Mouse (Mus musculus) embryonic facial prominence, embryonic 10.5 days (tissue): Measurements from ENCODE around the gene Stk39. TPM values are rescaled to one million over a fixed set of nuclear protein-coding genes. Genes with fewer than 3 reads are reported as not detected.
A peak's percentile ranks its signal among the peaks of the same experiment; 100 is the strongest.

Experiments used
- DNase-seq: peaks from one replicate; pipeline ENCODE4 v3.0.0-alpha.2; 2017; ENCODE audit warnings: low spot score
- H3K27ac ChIP-seq: fragments of 300-500 bp; sonication (generic); replicated peaks from 2 replicates; pipeline ENCODE4 v1.5.1; 2016; ENCODE audit warnings: mild to moderate bottlenecking
- H3K27me3 ChIP-seq: fragments of 300-500 bp; sonication (generic); replicated peaks from 2 replicates; pipeline ENCODE4 v1.6.1; 2016; ENCODE audit warnings: low read depth, mild to moderate bottlenecking; ENCODE audit not compliant: poor library complexity, severe bottlenecking
- H3K36me3 ChIP-seq: fragments of 300-500 bp; sonication (generic); replicated peaks from 2 replicates; pipeline ENCODE4 v1.6.1; 2016; ENCODE audit warnings: mild to moderate bottlenecking, moderate library complexity
- H3K4me1 ChIP-seq: fragments of 300-500 bp; sonication (generic); 2 replicates; pipeline ENCODE4 v1.6.1; 2016
- H3K4me3 ChIP-seq: fragments of 300-500 bp; sonication (generic); 2 replicates; pipeline ENCODE4 v1.5.1; 2016; ENCODE audit warnings: mild to moderate bottlenecking, moderate library complexity
- H3K9me3 ChIP-seq: fragments of 300-500 bp; sonication (generic); 2 replicates; pipeline ENCODE4 v1.6.1; 2016; ENCODE audit warnings: mild to moderate bottlenecking
- WGBS: fragments of 180-500 bp; shearing (Covaris S2); methylation state at CpG from one replicate; pipeline ENCODE4 v1.1.7; 2016; 5-methylcytosine and 5-hydroxymethylcytosine counted together
- polyA plus RNA-seq: library from polyadenylated mRNA; unstranded; fragments of >200 nt; fragmentation: Nextera tagmentation; extraction: Ambion mirVana; gene quantifications from 2 replicates; pipeline ENCODE4 v1.2.1, GENCODE M21; 2016

Gene Stk39
- polyA plus RNA-seq, 1 experiment from 2014 or later, result 19.4 TPM

DNA sequence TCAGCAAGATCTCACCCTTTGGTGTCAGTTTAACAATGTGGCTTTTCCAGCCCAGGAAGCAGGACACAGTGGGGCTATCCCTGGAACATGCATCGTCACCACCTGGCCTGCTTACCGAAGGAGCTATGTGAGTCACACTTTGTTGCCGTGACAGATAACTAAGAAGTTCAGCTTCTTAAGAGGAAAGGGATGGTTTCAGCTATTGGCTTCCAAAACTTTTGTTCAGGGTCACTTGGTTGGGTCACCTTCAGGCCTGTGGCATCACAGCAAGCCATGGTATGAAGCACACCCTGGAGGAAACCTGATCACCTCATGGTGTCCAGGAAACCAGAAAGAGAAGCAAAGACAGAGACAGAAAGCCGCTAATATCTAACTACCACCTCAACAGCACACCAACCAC lies 128.3 kb downstream of the Stk39 start:
- no peak overlapping the region for H3K4me3 ChIP-seq
- H3K9me3 ChIP-seq, result no peaks in the 10 kb centered on the region
- peaks cover 19% of the 10 kb centered on the region for H3K4me1 ChIP-seq
- no peaks in the 10 kb centered on the region for H3K27me3 ChIP-seq
- no peak overlapping the region for H3K27ac ChIP-seq
- no peak for DNase-seq
- peaks cover 26% of the 10 kb centered on the region for H3K36me3 ChIP-seq
- whole genome bisulfite sequencing, result 87% methylated on average over 4 of the region's 4 CpGs

DNA sequence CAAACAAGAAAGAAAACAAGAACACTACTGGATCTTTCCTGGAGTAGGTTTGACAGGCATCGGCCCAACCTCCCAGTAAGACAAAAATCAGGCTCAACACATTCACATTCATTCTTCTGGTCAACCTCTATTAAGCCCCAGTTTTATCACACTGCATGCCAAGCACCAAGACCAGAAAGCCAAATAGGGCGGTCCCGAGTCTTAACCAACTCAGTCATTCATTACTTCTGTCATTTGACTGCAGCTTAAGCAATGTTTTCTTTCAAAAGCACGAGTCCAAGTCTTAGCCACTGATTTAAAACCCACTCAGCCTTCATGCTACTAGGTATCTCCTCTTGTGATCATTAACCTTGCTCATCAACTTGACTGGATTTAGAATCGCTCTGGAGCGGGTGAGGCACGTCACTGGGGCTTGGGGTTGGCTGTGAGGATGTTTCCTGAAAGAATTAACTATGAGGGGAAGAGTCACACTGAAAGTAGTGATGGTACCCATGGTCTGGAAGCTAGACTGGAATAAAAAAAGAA lies 129.9 kb downstream of the Stk39 start:
- Histone ChIP-seq H3K4me3 (no peak overlapping the region), H3K4me1 (peaks cover 9% of the 10 kb centered on the region), H3K9me3 (no peaks in the 10 kb centered on the region), H3K27ac (no peak overlapping the region), H3K36me3 (peaks cover 18% of the 10 kb centered on the region), H3K27me3 (no peaks in the 10 kb centered on the region)
- no peak for DNase-seq
- WGBS, result 91% methylated on average over 7 of the region's 7 CpGs

- no peak overlapping the region for H3K27ac ChIP-seq
- no peaks in the 10 kb centered on the region; the same call in 1 of the 2 replicates for H3K36me3 ChIP-seq
- WGBS, result 93% methylated on average over 6 of the region's 6 CpGs
- H3K4me3 ChIP-seq, result no peak overlapping the region
- H3K4me1 ChIP-seq, result 0 out of 2 replicates have a peak, but pooled peaks cover 3% of the 10 kb centered on the region
- no peaks in the 10 kb centered on the region for H3K9me3 ChIP-seq
- no peaks in the 10 kb centered on the region for H3K27me3 ChIP-seq
- DNase-seq, result no peak
Observed at GRCm38 (mm10) chr2:68336913-68337312, 135.2 kb downstream of the Stk39 start.

DNA sequence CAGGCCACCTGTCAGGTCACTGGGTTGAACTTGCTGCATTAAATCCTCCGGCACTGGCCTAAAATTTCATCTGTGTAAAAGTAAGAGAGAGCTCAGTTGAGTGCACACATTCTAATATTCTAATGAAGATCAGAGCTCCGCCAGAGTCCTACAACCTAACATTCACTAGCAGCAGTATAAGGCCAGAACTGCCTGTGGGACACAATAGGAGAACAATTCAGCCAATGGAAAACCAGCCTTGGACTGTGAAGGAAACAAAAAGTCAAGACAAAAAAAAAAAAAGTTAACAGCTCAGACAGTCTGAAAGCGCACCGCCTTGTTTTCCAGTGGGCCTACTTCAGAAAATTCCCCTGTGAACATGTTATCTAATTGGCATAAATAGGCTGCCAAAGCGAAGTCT lies 137.1 kb downstream of the Stk39 start:
- Histone ChIP-seq H3K36me3 (no peaks in the 10 kb centered on the region; the same call in 1 of the 2 replicates), H3K4me3 (no peak overlapping the region), H3K9me3 (no peaks in the 10 kb centered on the region), H3K4me1 (0 out of 2 replicates have a peak, but pooled peaks cover 3% of the 10 kb centered on the region), H3K27me3 (no peaks in the 10 kb centered on the region), H3K27ac (no peak overlapping the region)
- 80% methylated on average over 5 of the region's 5 CpGs for WGBS
- no peak for DNase-seq

GRCm38 (mm10) chr2:68325306-68325705 lies 146.8 kb downstream of the Stk39 start:
- 78% methylated on average over 5 of the region's 5 CpGs for WGBS
- DNase-seq, result no peak
- Histone ChIP-seq H3K27ac (no peak overlapping the region), H3K4me3 (no peak overlapping the region), H3K36me3 (no peaks in the 10 kb centered on the region), H3K9me3 (no peaks in the 10 kb centered on the region), H3K27me3 (no peaks in the 10 kb centered on the region), H3K4me1 (peaks cover 12% of the 10 kb centered on the region; the same call in 1 of the 2 replicates)

DNA sequence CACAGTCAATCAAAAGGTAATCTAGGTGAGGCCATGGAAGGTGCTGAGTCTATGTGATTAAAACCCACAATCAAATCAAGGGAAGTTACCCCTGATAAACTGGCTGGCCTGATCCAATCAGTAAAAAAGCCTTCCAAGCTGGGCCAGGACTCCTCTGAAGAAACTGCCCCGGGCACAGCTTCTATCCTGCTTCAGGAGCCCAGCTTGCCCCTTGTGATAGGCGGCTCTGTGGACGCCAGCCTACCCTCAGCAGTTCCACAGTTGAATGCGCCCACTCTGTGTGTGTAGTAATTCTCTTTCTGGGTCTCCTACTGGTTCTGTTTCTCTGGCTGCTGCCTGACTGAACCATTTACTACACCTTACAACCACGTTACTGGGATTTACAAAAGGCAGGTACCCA lies 150.8 kb downstream of the Stk39 start:
- no peak for DNase-seq
- H3K4me3 ChIP-seq, result no peak overlapping the region
- WGBS, result 75% methylated on average over 5 of the region's 5 CpGs
- H3K27me3 ChIP-seq, result no peaks in the 10 kb centered on the region
- H3K27ac ChIP-seq, result no peak overlapping the region
- H3K36me3 ChIP-seq, result no peaks in the 10 kb centered on the region
- no peaks in the 10 kb centered on the region for H3K9me3 ChIP-seq
- peaks cover 28% of the 10 kb centered on the region for H3K4me1 ChIP-seq

- Histone ChIP-seq H3K36me3 (no peaks in the 10 kb centered on the region), H3K27ac (no peak overlapping the region), H3K4me1 (peaks cover 30% of the 10 kb centered on the region), H3K4me3 (no peak overlapping the region), H3K9me3 (no peaks in the 10 kb centered on the region), H3K27me3 (no peaks in the 10 kb centered on the region)
- 56% methylated on average over 10 of the region's 10 CpGs for WGBS
- no peak for DNase-seq
Observed at GRCm38 (mm10) chr2:68320670-68321069, 151.4 kb downstream of the Stk39 start.

DNA sequence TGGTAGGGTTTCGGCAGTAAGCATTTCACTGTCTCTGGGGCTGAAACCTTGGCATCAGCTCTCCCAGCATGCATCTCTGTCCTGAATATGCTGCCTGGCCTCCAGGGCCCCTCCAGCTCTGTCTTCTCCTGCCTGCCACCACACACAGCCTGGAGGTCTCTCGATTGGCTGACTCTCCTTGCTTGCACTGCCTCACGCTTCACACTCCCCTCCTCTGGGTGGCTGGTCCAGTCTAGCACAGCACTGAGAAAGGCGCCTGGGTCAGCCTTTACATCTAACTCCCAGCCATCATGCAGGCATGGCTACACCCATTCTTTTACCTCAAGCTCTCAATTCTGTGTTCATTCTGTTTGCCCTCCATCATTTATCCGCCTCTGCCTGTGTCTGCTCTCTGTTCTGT lies 153.6 kb downstream of the Stk39 start:
- no peaks in the 10 kb centered on the region for H3K27me3 ChIP-seq
- no peaks in the 10 kb centered on the region for H3K9me3 ChIP-seq
- no peak for DNase-seq
- no peaks in the 10 kb centered on the region for H3K36me3 ChIP-seq
- H3K4me1 ChIP-seq, result peaks cover 33% of the 10 kb centered on the region
- WGBS, result 76% methylated on average over 5 of the region's 5 CpGs
- no peak overlapping the region for H3K4me3 ChIP-seq
- H3K27ac ChIP-seq, result peak overlapping the region; percentile 57; the same call in 1 of the 2 replicates

- WGBS, result 90% methylated on average over 9 of the region's 9 CpGs
- H3K27ac ChIP-seq, result no peak overlapping the region
- no peaks in the 10 kb centered on the region for H3K9me3 ChIP-seq
- H3K27me3 ChIP-seq, result no peaks in the 10 kb centered on the region
- H3K36me3 ChIP-seq, result no peaks in the 10 kb centered on the region
- peaks cover 33% of the 10 kb centered on the region for H3K4me1 ChIP-seq
- no peak for DNase-seq
- H3K4me3 ChIP-seq, result no peak overlapping the region
Observed at GRCm38 (mm10) chr2:68317895-68318294, 154.2 kb downstream of the Stk39 start.

DNA sequence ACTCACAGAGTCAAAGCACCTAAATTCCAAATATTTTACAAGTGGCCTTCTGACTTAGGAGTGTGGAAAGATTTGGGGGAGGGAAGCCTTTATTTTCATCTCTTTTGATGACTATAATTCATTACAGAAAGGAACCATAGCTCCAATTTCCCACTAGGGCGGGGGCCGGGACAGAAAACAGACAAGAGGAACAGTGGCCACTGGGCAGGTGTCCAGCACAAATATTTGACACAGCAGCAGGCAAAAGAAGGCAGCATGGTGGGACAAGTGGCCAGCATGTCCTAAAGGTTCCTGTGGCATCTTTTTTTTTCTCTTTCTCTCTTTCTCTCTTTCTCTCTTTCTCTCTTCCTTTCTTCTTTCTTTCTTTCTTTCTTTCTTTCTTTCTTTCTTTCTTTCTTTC lies 154.6 kb downstream of the Stk39 start:
- Histone ChIP-seq H3K4me3 (no peak overlapping the region), H3K4me1 (peaks cover 33% of the 10 kb centered on the region), H3K9me3 (no peaks in the 10 kb centered on the region), H3K27me3 (no peaks in the 10 kb centered on the region), H3K27ac (no peak overlapping the region), H3K36me3 (no peaks in the 10 kb centered on the region)
- DNase-seq, result no peak
- 82% methylated on average over 2 of the region's 2 CpGs for WGBS

- 84% methylated on average over 11 of the region's 11 CpGs for WGBS
- H3K36me3 ChIP-seq, result peaks cover 4% of the 10 kb centered on the region
- H3K4me1 ChIP-seq, result peaks cover 23% of the 10 kb centered on the region
- no peak overlapping the region; the same call in 1 of the 2 replicates for H3K27ac ChIP-seq
- DNase-seq, result no peak
- H3K4me3 ChIP-seq, result no peak overlapping the region
- no peaks in the 10 kb centered on the region for H3K27me3 ChIP-seq
- no peaks in the 10 kb centered on the region for H3K9me3 ChIP-seq
Observed at GRCm38 (mm10) chr2:68315258-68315657, 156.8 kb downstream of the Stk39 start.

- 92% methylated on average over 3 of the region's 3 CpGs for WGBS
- Histone ChIP-seq H3K27ac (no peak overlapping the region), H3K27me3 (no peaks in the 10 kb centered on the region), H3K4me1 (0 out of 2 replicates have a peak, but pooled peaks cover 2% of the 10 kb centered on the region), H3K4me3 (no peak overlapping the region), H3K36me3 (peaks cover 29% of the 10 kb centered on the region), H3K9me3 (no peaks in the 10 kb centered on the region)
- DNase-seq, result no peak
Observed at GRCm38 (mm10) chr2:68310121-68310520, 161.9 kb downstream of the Stk39 start.

- Histone ChIP-seq H3K27ac (no peak overlapping the region), H3K4me3 (no peak overlapping the region), H3K27me3 (no peaks in the 10 kb centered on the region), H3K4me1 (peaks cover 5% of the 10 kb centered on the region), H3K9me3 (no peaks in the 10 kb centered on the region), H3K36me3 (peaks cover 38% of the 10 kb centered on the region)
- DNase-seq, result no peak
- WGBS, result 73% methylated on average over 4 of the region's 4 CpGs
Observed at GRCm38 (mm10) chr2:68306519-68306918, 165.5 kb downstream of the Stk39 start.
